Mouse (Mus musculus): ENCODE data around the gene Tm6sf1.

Tm6sf1 gene

DNA sequence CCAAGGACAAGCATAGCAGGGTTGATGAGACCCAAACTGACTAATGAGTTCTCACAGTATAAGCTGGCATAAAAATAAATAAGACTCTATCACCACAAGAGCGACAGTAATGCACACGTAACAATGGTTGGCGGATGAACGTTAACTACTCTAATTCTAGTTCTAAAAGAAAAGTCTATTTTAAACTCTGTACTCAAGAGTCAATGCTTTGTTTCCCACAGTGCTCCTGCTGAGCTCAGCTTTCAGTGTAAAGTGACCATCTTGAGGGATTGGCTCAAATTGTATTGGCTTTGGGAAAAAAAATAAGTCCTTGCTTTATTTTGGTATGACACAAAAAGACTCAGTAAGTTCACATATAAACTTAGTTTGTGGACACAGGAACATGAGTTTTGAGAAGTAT lies 26.3 kb downstream of the Tm6sf1 start:
- no peak for DNase-seq (ENCODE audit: extremely low spot score)

DNA sequence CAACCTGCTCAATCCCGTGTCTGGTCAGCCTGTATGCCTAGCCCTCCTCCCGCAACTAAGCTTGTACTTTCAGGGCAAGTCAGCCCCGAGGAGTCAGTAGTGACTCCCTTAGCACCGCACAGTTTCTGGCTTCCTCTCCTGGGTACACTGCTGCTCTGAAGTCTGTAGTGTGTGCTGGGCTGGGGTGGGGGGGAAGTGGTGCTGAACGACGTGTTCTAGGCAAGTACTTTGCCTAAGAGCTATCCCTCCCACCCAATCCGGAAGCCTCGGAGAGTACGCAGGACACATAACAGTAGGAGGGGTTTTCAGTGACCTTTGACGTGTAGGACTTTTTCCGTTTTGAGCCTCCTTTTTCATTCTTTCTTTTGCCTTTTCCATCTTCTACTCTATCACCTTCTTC lies 40.6 kb downstream of the Tm6sf1 start:
- DNase-seq (ENCODE audit: extremely low spot score) = no peak

DNA sequence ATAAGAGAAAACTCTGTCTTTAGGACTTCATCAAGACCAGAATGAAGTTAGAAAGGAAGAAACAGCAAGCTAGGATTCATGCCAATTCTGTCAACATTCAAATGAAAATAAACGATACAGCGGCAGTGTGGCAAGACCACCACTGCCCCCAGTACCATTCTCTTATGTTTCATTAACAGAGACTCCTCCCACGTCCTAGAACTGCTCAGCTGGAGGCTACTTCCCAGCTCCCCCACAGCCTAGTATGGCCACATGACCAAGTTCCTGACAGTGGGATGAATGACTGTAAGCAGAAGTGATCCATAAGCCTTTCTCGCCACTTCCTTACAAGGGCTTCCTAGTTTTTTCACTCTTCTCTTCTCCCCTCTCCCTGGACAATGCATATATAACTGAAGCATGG lies 45.3 kb downstream of the Tm6sf1 start:
- no peak for DNase-seq (ENCODE audit: extremely low spot score)

GRCm38 (mm10) chr7:81904926-81905325 lies 46.1 kb downstream of the Tm6sf1 start:
- no peak for DNase-seq (ENCODE audit: extremely low spot score)

- DNase-seq (ENCODE audit: extremely low spot score) = no peak
Observed at GRCm38 (mm10) chr7:81918316-81918715, 59.5 kb downstream of the Tm6sf1 start.

- no peak for DNase-seq (ENCODE audit: extremely low spot score)
Observed at GRCm38 (mm10) chr7:81920314-81920713, 61.5 kb downstream of the Tm6sf1 start.

DNA sequence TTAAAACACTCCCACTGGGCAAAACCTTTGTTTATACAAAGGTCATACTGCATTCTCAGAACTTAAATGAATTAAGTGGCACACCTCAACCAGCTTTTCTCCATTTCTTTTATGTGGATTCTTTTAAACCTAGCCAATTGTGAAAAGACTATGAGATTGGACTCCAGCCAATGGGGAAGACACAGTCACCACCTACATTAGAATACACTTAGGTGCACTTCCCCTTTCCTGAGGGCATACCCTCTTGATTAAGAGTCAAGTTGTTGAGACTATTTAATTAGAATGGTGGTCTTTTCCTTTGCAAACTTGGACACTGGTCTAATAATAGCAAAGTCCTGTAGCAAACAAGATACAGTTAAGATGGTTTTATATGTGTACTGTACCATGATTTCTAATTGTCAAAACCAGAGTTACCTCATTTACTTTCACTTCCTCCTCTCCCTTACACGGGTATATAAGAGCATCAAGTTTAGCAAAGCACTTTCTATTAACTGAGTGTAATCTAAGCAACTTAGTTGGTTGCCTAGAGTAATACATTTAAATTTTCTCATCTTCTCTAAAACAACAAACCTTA lies 62.7 kb downstream of the Tm6sf1 start:
- no peak for DNase-seq (ENCODE audit: extremely low spot score)

DNA sequence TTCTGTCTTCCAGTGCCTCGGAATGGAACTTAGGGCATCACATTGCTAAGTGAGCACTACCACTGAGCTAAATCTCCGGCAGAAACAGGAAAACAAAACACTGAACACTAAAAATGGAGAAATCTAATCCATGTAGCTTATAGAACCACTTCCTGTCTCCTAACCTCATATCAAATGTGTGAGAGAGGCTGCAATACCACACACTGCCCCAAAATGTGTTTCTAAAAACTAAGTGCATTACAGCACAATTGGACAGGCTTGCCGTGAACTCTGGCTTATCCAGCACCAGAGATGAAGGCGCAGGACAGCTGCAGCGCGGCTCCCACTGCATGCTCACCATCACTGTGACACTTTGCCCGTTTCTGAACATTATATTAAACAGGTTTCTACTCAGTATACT lies 70.2 kb downstream of the Tm6sf1 start:
- no peak for DNase-seq (ENCODE audit: extremely low spot score)

GRCm38 (mm10) chr7:81932521-81933045 lies 73.8 kb downstream of the Tm6sf1 start:
- DNase-seq (ENCODE audit: extremely low spot score) = no peak

DNA sequence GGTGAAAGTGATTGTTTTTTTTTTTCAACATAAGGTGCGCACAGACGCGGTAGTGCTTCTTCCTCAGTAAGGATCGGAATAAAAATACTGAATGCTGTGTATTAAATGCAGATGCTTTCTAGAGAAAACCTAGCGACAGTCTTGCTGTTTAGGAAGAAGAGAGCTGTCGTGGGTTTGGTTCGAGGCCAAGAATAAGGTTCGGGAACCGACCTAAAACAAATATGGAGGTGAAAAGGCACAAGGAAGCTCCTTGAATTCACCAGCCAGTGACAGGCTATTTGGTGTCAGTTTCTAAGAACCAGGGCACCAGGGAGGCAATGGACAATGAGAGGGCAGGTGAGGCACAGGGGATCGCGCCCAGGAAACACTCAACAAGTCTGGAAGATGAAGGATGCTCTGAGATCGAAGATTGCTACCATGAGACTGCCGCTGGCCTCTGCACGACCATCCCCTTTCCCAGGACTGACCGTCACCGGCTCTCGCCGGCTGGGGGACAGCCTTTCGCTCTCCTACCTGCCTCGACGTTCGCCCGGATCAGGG lies 74.3 kb downstream of the Tm6sf1 start:
- no peak for DNase-seq (ENCODE audit: extremely low spot score)

DNA sequence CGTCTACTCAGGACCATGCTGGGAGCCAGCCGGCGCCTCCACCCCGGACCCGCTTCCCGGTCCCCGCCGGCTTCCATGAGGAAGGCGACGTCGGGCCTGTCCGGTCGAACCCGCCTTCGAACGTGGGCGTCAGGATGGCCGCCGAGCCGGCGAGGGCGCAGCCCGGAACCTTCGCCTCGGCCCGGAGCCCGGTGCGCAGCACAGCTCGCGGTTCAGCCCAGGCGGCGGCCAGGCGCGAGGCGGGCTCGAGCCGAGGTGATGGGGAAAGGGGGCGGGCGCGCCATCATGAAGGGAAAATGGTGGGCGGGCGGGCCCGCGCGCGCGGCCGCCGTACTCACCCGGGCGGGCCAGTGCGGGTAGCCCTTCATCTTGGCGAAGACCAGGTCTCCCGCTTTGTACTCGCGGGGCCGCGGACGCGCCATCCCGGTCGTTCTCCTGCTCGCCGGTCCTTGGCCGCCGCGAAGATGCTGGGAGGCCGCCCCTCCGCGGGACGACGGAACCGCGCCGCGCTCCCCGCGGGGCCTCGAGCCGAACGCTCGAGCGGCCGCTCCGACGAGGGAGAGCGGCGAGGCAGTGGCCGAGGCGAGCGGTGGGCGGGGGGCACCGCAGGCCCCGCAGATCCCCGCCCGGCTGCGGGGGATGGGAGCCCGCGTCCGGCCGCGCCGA lies 74.9 kb downstream of the Tm6sf1 start:
- peak; percentile 75 for DNase-seq (ENCODE audit: extremely low spot score)

Measured in embryo, embryonic 9.5 days (tissue).